Mouse (Mus musculus): ENCODE results near the gene 3110082J24Rik. TPM values are rescaled to one million over a fixed set of nuclear protein-coding genes. Genes with fewer than 3 reads are reported as not detected.

Gene 3110082J24Rik
- polyA plus RNA-seq, 1 experiment from 2014 or later, result not detected

DNA sequence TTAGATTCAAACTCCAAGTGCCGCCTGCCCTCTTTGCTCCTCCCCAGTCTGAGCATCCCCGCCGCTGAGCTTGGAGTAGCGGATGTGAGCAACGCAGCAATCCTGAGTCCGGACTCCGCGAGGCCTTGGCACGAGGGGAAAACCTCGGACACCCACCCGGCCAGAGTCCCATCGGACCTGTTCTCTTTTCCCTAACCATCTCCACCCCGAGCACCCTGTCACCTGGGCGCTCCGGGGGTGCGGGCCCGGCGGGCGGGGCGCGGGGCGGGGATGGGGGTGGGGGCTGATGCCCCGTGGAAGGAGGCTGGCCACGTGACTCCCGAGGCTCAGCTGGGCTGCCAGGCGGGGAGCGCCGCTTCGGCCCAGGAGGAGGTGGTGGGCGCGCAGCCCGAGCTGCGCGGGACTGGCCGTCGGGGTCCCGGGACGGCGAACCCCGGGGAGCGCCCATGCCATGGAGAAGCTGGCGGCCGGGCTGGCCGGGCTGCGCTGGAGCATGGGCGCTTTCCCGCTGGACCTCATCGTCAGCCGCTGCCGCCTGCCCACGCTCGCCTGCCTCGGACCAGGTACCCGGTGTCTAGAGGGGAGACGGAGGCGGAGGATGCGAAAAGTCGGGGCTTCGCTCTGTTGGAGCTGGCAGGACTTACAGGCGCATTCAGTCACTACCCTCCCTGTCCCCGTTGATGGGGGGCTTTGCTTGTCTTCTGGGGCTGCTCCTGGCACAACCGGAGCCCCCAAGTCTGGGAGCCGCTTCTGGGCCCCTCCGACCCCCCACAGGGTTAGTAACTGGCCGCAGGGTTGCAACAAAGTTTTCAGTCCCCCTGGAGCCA lies 832 bp downstream of the 3110082J24Rik start, which contains the start of gene Garem2:
TSS of gene Garem2 (plus strand) at position 321 of the 827 bp plus-strand sequence.
- peaks cover 39% of the 10 kb centered on the region for H3K27me3 ChIP-seq (replicated peaks; ENCODE audit: control insufficient read depth, insufficient read depth, low read length)
- H3K36me3 ChIP-seq (ENCODE audit: control insufficient read depth, insufficient read depth), result no peaks in the 10 kb centered on the region
- H3K4me1 ChIP-seq (replicated peaks; ENCODE audit: control insufficient read depth, insufficient read depth, low read length), result no peaks in the 10 kb centered on the region; the same call in 1 of the 2 replicates
- peak; percentile 20; the same call in 1 of the 2 replicates for ATAC-seq
- H3K4me3 ChIP-seq (ENCODE audit: low read depth, low read length), result peak within 1 kb of the TSS; percentile 46
- no peaks in the 10 kb centered on the region for H3K9me3 ChIP-seq (ENCODE audit: control insufficient read depth)
- 2% methylated on average over 62 of the region's 65 CpGs for WGBS
- H3K27ac ChIP-seq (ENCODE audit: low read depth, low read length), result no peak within 1 kb of the TSS
- H3K9ac ChIP-seq (ENCODE audit: low read depth, low read length), result 0 out of 2 replicates have a peak within 1 kb of the TSS, but pooled peaks have one; percentile 26
- TF ChIP-seq CTCF (IDR thresholded peaks at IDR 0.05; ENCODE audit: low read depth), result no peak
- peak within 1 kb of the TSS; percentile 77 for H3K4me2 ChIP-seq (replicated peaks; ENCODE audit: low read depth)

DNA sequence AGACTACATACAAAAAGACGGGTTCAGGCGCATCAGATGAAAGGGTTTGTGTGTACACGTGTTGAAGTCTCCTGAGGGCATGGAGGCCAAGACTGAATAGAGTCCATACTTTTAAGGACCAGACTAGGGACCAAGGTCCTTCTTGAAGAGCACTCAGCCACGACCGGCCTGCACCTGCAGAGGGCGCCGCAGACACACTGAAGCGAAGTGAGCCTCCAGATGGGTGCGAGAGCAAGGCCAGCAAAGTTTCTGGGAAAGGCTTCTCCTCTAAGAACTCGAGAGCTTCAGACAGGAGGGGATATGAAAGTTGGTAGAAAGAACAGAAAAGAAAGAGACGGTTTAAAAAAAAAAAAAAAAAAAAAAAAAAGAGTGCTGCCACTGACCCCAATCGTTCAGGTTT lies 1.5 kb downstream of the 3110082J24Rik start:
- H3K27me3 ChIP-seq (replicated peaks; ENCODE audit: control insufficient read depth, insufficient read depth, low read length), result peaks cover 39% of the 10 kb centered on the region
- H3K4me1 ChIP-seq (replicated peaks; ENCODE audit: control insufficient read depth, insufficient read depth, low read length), result no peaks in the 10 kb centered on the region; the same call in 1 of the 2 replicates
- H3K9ac ChIP-seq (ENCODE audit: low read depth, low read length), result no peak overlapping the region
- no peak overlapping the region for H3K27ac ChIP-seq (ENCODE audit: low read depth, low read length)
- peak; percentile 83 for TF ChIP-seq CTCF (IDR thresholded peaks at IDR 0.05; ENCODE audit: low read depth)
- ATAC-seq, result peak; percentile 22; the same call in 1 of the 2 replicates
- H3K4me3 ChIP-seq (ENCODE audit: low read depth, low read length), result peak overlapping the region; percentile 46
- H3K9me3 ChIP-seq (ENCODE audit: control insufficient read depth), result no peaks in the 10 kb centered on the region
- H3K36me3 ChIP-seq (ENCODE audit: control insufficient read depth, insufficient read depth), result no peaks in the 10 kb centered on the region
- 3% methylated on average over 12 of the region's 12 CpGs for WGBS
- H3K4me2 ChIP-seq (replicated peaks; ENCODE audit: low read depth), result peak overlapping the region; percentile 77

DNA sequence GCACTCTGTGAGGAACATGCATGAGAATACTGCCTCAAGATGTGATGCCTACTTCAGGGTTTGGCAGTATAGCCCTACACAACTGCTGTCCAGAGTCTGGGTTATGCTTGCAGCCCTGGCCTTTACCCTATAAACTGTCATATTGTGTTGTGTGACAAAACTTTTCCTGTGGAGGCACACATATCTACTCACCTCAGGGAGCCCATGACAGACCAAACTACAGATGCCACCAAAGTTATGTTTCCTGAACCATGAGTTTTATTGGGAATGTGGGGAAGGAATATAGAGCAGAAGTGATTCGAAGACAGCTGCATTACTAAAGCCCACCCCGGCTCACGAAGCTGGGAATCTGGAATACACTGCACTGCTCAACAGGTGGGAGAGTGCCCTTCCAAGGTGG lies 2.5 kb downstream of the 3110082J24Rik start:
- H3K36me3 ChIP-seq (ENCODE audit: control insufficient read depth, insufficient read depth), result no peaks in the 10 kb centered on the region
- H3K4me3 ChIP-seq (ENCODE audit: low read depth, low read length), result no peak overlapping the region
- peaks cover 39% of the 10 kb centered on the region for H3K27me3 ChIP-seq (replicated peaks; ENCODE audit: control insufficient read depth, insufficient read depth, low read length)
- ATAC-seq, result no peak
- H3K9me3 ChIP-seq (ENCODE audit: control insufficient read depth), result no peaks in the 10 kb centered on the region
- H3K4me1 ChIP-seq (replicated peaks; ENCODE audit: control insufficient read depth, insufficient read depth, low read length), result no peaks in the 10 kb centered on the region; the same call in 1 of the 2 replicates
- no peak overlapping the region for H3K27ac ChIP-seq (ENCODE audit: low read depth, low read length)
- no peak overlapping the region for H3K9ac ChIP-seq (ENCODE audit: low read depth, low read length)
- TF ChIP-seq CTCF (IDR thresholded peaks at IDR 0.05; ENCODE audit: low read depth), result no peak
- WGBS, result 78% methylated on average over 3 of the region's 3 CpGs
- H3K4me2 ChIP-seq (replicated peaks; ENCODE audit: low read depth), result no peak overlapping the region

GRCm38 (mm10) chr5:30098260-30098659 lies 7.6 kb downstream of the 3110082J24Rik start:
- Histone ChIP-seq H3K4me3 (ENCODE audit: low read depth, low read length) (no peak overlapping the region), H3K4me2 (replicated peaks; ENCODE audit: low read depth) (no peak overlapping the region), H3K9ac (ENCODE audit: low read depth, low read length) (no peak overlapping the region), H3K9me3 (ENCODE audit: control insufficient read depth) (no peaks in the 10 kb centered on the region), H3K4me1 (replicated peaks; ENCODE audit: control insufficient read depth, insufficient read depth, low read length) (no peaks in the 10 kb centered on the region), H3K27ac (ENCODE audit: low read depth, low read length) (no peak overlapping the region), H3K27me3 (replicated peaks; ENCODE audit: control insufficient read depth, insufficient read depth, low read length) (no peaks in the 10 kb centered on the region; the same call in 1 of the 2 replicates), H3K36me3 (ENCODE audit: control insufficient read depth, insufficient read depth) (no peaks in the 10 kb centered on the region)
- no peak for TF ChIP-seq CTCF (IDR thresholded peaks at IDR 0.05; ENCODE audit: low read depth)
- no peak for ATAC-seq
- 89% methylated on average over 1 of the region's 1 CpGs for WGBS

DNA sequence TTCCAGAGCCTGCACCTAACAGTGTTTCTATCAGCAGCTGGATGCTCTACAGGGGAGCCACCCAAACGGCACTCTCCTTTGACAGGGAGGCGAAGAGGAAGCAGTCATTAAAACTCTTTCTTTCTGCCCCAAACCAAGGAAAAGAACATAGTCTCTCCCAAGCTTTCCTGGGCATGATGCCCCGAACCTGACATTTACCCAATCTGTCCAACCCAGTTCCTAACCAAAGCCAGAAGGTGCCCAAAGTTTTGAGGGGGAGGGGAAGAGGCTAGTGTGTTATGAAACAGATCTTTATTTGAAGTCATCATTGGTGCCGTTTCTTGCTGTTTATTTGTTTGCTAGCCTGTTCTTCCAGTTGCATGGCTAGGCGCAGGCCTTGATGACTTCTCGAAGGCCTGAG lies 10.2 kb downstream of the 3110082J24Rik start:
- ATAC-seq, result no peak
- no peaks in the 10 kb centered on the region for H3K27me3 ChIP-seq (replicated peaks; ENCODE audit: control insufficient read depth, insufficient read depth, low read length)
- H3K9me3 ChIP-seq (ENCODE audit: control insufficient read depth), result no peaks in the 10 kb centered on the region
- TF ChIP-seq CTCF (IDR thresholded peaks at IDR 0.05; ENCODE audit: low read depth), result no peak
- 64% methylated on average over 6 of the region's 6 CpGs for WGBS
- no peak overlapping the region for H3K9ac ChIP-seq (ENCODE audit: low read depth, low read length)
- no peak overlapping the region for H3K27ac ChIP-seq (ENCODE audit: low read depth, low read length)
- H3K4me1 ChIP-seq (replicated peaks; ENCODE audit: control insufficient read depth, insufficient read depth, low read length), result no peaks in the 10 kb centered on the region
- no peak overlapping the region for H3K4me2 ChIP-seq (replicated peaks; ENCODE audit: low read depth)
- H3K4me3 ChIP-seq (ENCODE audit: low read depth, low read length), result no peak overlapping the region
- no peaks in the 10 kb centered on the region for H3K36me3 ChIP-seq (ENCODE audit: control insufficient read depth, insufficient read depth)

DNA sequence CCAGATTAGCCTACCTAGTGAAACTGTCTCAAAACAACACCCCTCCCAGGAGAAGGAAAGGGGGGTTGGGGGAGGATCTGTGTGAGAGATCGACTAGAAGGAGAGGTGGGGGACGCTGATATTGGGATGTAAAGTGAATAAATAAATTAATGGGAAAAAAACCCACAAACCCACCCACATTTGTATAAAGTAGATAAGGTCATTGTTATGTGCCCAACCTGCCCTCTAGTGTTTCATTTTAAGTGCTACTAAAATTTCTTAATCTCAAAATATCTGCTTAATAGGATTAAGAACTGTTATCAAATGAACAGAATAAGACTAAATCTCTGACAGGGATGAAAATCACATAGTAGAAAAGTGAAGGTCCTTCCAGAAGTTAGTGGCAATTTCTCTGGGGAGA lies 11.5 kb downstream of the 3110082J24Rik start:
- Histone ChIP-seq H3K9me3 (ENCODE audit: control insufficient read depth) (no peaks in the 10 kb centered on the region), H3K27ac (ENCODE audit: low read depth, low read length) (no peak overlapping the region), H3K27me3 (replicated peaks; ENCODE audit: control insufficient read depth, insufficient read depth, low read length) (no peaks in the 10 kb centered on the region), H3K4me1 (replicated peaks; ENCODE audit: control insufficient read depth, insufficient read depth, low read length) (no peaks in the 10 kb centered on the region), H3K9ac (ENCODE audit: low read depth, low read length) (no peak overlapping the region), H3K4me3 (ENCODE audit: low read depth, low read length) (no peak overlapping the region), H3K36me3 (ENCODE audit: control insufficient read depth, insufficient read depth) (no peaks in the 10 kb centered on the region), H3K4me2 (replicated peaks; ENCODE audit: low read depth) (no peak overlapping the region)
- ATAC-seq, result no peak
- WGBS, result 39% methylated on average over 2 of the region's 2 CpGs
- TF ChIP-seq CTCF (IDR thresholded peaks at IDR 0.05; ENCODE audit: low read depth), result peak; percentile 37
